Mouse (Mus musculus) heart, postnatal 0 days (tissue): ENCODE measurements around the gene Creg2.

Experiments used
- CTCF ChIP-seq: IDR thresholded peaks from 2 replicates; pipeline ENCODE4 v1.5.1; 2016; ENCODE audit warnings: antibody characterized with exemption, control low read depth, low read depth
- EP300 ChIP-seq: IDR thresholded peaks from 2 replicates; pipeline ENCODE4 v1.6.1; 2016; ENCODE audit warnings: antibody characterized with exemption, low read depth

DNA sequence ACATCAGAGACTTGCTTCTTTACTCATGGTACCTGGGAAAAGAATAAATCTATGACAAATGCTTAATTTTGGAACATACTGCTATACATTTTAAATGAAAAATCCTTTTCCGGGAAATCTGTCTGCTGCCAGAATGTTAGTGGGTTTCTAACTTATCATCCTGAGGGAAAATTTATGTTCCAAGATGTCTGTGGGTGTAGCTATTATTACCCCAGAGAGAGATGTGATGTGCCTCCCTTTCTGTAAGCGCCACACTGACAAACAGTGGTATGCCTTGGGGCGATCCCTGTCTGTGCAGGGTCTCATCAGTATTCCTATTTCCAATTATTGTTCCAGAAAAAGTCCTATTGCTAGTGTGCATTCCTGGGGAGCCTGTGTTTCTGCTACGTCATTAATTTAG lies 11.8 kb upstream of the Creg2 start:
- TF ChIP-seq CTCF, result no peak
- TF ChIP-seq EP300, result no peak
